Mouse (Mus musculus) left cerebral cortex, adult 8-10 months (tissue): ENCODE data around the gene Fam183b. TPM values are rescaled to one million over a fixed set of nuclear protein-coding genes. Genes with fewer than 3 reads are reported as not detected.

Experiments used
- DNase-seq, 2 experiments: peaks; one replicate each; pipeline ENCODE4 v3.0.0; 2022; ENCODE audit warnings: low spot score in 2 of 2
- total RNA-seq, 4 experiments: library from RNA; stranded (reverse); gene quantifications; 2 replicates each; pipeline ENCODE4 v1.2.4; 2022

Fam183b gene
- total RNA-seq, 4 experiments from 2014 or later, result 1.1 to 3.5 (median 1.6) TPM

DNA sequence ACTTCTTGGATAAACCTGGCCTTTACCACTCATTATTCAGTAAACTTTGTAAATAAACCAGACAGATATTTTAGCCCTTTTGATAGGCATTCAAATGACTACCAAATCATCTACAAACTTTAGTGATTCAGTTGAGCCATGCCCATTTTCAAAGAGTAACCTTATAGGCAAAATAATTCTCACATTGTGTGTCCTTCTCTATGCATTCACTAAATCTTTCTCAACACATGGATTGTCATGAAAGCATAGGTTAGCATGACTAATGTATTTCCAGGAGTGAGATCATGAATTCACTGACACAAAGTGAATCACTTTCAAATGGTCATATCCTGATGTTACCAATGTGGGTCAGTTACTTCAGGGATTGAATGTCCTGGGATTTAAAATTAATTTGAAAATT, 28.9 kb downstream of the Fam183b start, which contains the start of gene Olfr315:
Gene Olfr315, plus strand, starts transcription at position 301 of the 400 bp plus-strand sequence.
- no peak for DNase-seq

- DNase-seq, result no peak
Observed at GRCm38 (mm10) chr11:58752434-58752833, 49.3 kb downstream of the Fam183b start, which contains the start of gene Olfr316. Olfr316 (plus strand) TSS chr11:58752734.

GRCm38 (mm10) chr11:58751096-58751495, 50.7 kb downstream of the Fam183b start:
- peak; percentile 4 to 78 for DNase-seq

Other genes with a start within 250 kb of the Fam183b start
- under 1 TPM in 3 of 4 experiments, not detected in 1; 0.14 to 0.25 (median 0.17) TPM for gene Olfr328, start 246.3 kb downstream of the Fam183b start, total RNA-seq
- gene Olfr224, start 231.4 kb downstream of the Fam183b start, total RNA-seq, result not detected
- not detected for gene Olfr325, start 224.2 kb downstream of the Fam183b start, total RNA-seq
- gene Olfr324, start 206.8 kb downstream of the Fam183b start, total RNA-seq, result not detected
- gene 2210407C18Rik, start 185.9 kb downstream of the Fam183b start, total RNA-seq, result not detected
- not detected for gene Olfr323, start 171.5 kb downstream of the Fam183b start, total RNA-seq
- not detected for gene Trim58, start 161.5 kb downstream of the Fam183b start, total RNA-seq
- not detected for gene Olfr322, start 143.2 kb downstream of the Fam183b start, total RNA-seq
- not detected for gene Olfr320, start 120.9 kb downstream of the Fam183b start, total RNA-seq
- not detected for gene Olfr319, start 102.8 kb downstream of the Fam183b start, total RNA-seq
- gene Olfr318, start 77.9 kb downstream of the Fam183b start, total RNA-seq, result under 1 TPM in 3 of 4 experiments, not detected in 1; 0.09 to 0.13 (median 0.11) TPM
- under 1 TPM in 2 of 4 experiments, not detected in 2; 0.35 to 0.44 TPM for gene Olfr317, start 62.7 kb downstream of the Fam183b start, total RNA-seq
- gene Olfr316, start 49.2 kb downstream of the Fam183b start, total RNA-seq, result 1 to 10 TPM; 1.3 to 2.0 (median 1.7) TPM
- gene Olfr315, start 28.8 kb downstream of the Fam183b start, total RNA-seq, result not detected
- gene Olfr314, start 19.0 kb downstream of the Fam183b start, total RNA-seq, result not detected
- not detected for gene Olfr313, start 13.0 kb upstream of the Fam183b start, total RNA-seq
- not detected for gene Olfr312, start 27.3 kb upstream of the Fam183b start, total RNA-seq
- gene Olfr311, start 37.3 kb upstream of the Fam183b start, total RNA-seq, result not detected
- gene Gm12258, start 45.2 kb upstream of the Fam183b start, total RNA-seq, result 10 to 100 TPM; 15.6 to 19.3 (median 17.8) TPM
- gene 2810021J22Rik, start 65.3 kb upstream of the Fam183b start, total RNA-seq, result 10 to 100 TPM in 3 of 4 experiments, 1 to 10 TPM in 1; 7.3 to 14.5 (median 12.3) TPM
- 10 to 100 TPM in 3 of 4 experiments, 1 to 10 TPM in 1; 9.1 to 11.6 (median 10.4) TPM for gene Zfp39, start 102.3 kb upstream of the Fam183b start, total RNA-seq
- not detected for gene Btnl10, start 115.9 kb upstream of the Fam183b start, total RNA-seq
- 100 to 1,000 TPM; 448 to 480 (median 462) TPM for gene Rnf187, start 137.0 kb upstream of the Fam183b start, total RNA-seq
- gene Hist3h2ba, start 147.0 kb upstream of the Fam183b start, total RNA-seq, result 100 to 1,000 TPM in 3 of 4 experiments, 10 to 100 TPM in 1; 96.1 to 129 (median 115) TPM
- 10 to 100 TPM; 54.1 to 63.0 (median 57.1) TPM for gene Hist3h2a, start 152.7 kb upstream of the Fam183b start, total RNA-seq
- gene Trim17, start 152.7 kb upstream of the Fam183b start, total RNA-seq, result 1 to 10 TPM; 3.7 to 5.0 (median 4.1) TPM
- gene Trim11, start 176.1 kb upstream of the Fam183b start, total RNA-seq, result 10 to 100 TPM; 22.6 to 27.6 (median 26.7) TPM